Mouse (Mus musculus) left cerebral cortex, adult 18-20 months (tissue): ENCODE measurements around the gene Ctps2. TPM values are rescaled to one million over a fixed set of nuclear protein-coding genes. Genes with fewer than 3 reads are reported as not detected.
"Not testable (repeated sequence)": the region's sequence is repeated elsewhere in the genome, so short reads cannot be mapped to it uniquely, and the experiment has no call there.

Experiments
- DNase-seq, 2 experiments: peaks; one replicate each; pipeline ENCODE4 v3.0.0; 2021 to 2022; ENCODE audit warnings: low spot score in 2 of 2, mixed read lengths in 1 of 2
- long read RNA-seq, 2 experiments: library from polyadenylated mRNA; stranded (forward); transcript quantifications; one replicate each; pipeline ENCODE4 v2.0.0; 2021
- total RNA-seq, 2 experiments: library from RNA; stranded (reverse); gene quantifications; 2 replicates each; pipeline ENCODE4 v1.2.3; 2021

The Ctps2 gene
- 10 to 100 TPM; 67.9 to 71.6 TPM for total RNA-seq
- long read RNA-seq, experiment 1, transcript Ctps2-201 (19 exons, 3,353 nt), result minor isoform, 9 of 44 reads
- long read RNA-seq, experiment 1, transcript Ctps2-204 (19 exons, 3,099 nt), result major isoform, 12 of 44 reads
- long read RNA-seq, experiment 1, partial matches to known transcripts, result 11 of 44 reads
- long read RNA-seq, experiment 1, other reads (novel, unspliced or antisense), result 12 of 44 reads
- long read RNA-seq, experiment 2, transcript Ctps2-204 (19 exons, 3,099 nt), result major isoform, 6 of 22 reads
- long read RNA-seq, experiment 2, partial matches to known transcripts, result 2 of 22 reads
- long read RNA-seq, experiment 2, other reads (novel, unspliced or antisense), result 9 of 22 reads

GRCm38 (mm10) chrX:162900938-162901337 is at the start of gene Ctps2:
Gene Ctps2 (plus strand): TSS chrX:162901238.
- DNase-seq, result no peak

GRCm38 (mm10) chrX:162868294-162868965 is 32.6 kb upstream of the Ctps2 start:
- DNase-seq, result no peak

- DNase-seq, result peak in 1 of 2 experiments; percentile 8
Observed at GRCm38 (mm10) chrX:162871734-162872517, 29.1 kb upstream of the Ctps2 start.

GRCm38 (mm10) chrX:162873761-162874160 is 27.3 kb upstream of the Ctps2 start:
- DNase-seq, result no peak

GRCm38 (mm10) chrX:162878236-162878635 is 22.8 kb upstream of the Ctps2 start:
- DNase-seq, result no peak

GRCm38 (mm10) chrX:162887931-162888511 is 13.0 kb upstream of the Ctps2 start, which contains the start of gene Syap1:
Gene Syap1 (minus strand): TSS chrX:162888447.
- peak; percentile 70 to 76 for DNase-seq

GRCm38 (mm10) chrX:162888575-162889223 is 12.3 kb upstream of the Ctps2 start:
- DNase-seq, result not testable (repeated sequence)

- DNase-seq, result peak; percentile 21 to 33
Observed at GRCm38 (mm10) chrX:162901371-162902039, 467 bp downstream of the Ctps2 start.

- DNase-seq, result peak; percentile 28 to 51
Observed at GRCm38 (mm10) chrX:162902040-162902734, 1.1 kb downstream of the Ctps2 start.

GRCm38 (mm10) chrX:162907554-162907953 is 6.5 kb downstream of the Ctps2 start:
- no peak for DNase-seq

- peak; percentile 10 to 12 for DNase-seq
Observed at GRCm38 (mm10) chrX:162913651-162914050, 12.6 kb downstream of the Ctps2 start.

GRCm38 (mm10) chrX:162915697-162916096 is 14.7 kb downstream of the Ctps2 start:
- peak; percentile 52 to 54 for DNase-seq

GRCm38 (mm10) chrX:162921487-162922125 is 20.6 kb downstream of the Ctps2 start:
- no peak for DNase-seq

GRCm38 (mm10) chrX:162931467-162931866 is 30.4 kb downstream of the Ctps2 start:
- no peak for DNase-seq

- no peak for DNase-seq
Observed at GRCm38 (mm10) chrX:162942027-162942426, 41.0 kb downstream of the Ctps2 start.

- DNase-seq, result peak; percentile 5 to 46
Observed at GRCm38 (mm10) chrX:162949811-162950439, 48.9 kb downstream of the Ctps2 start.

- no peak for DNase-seq
Observed at GRCm38 (mm10) chrX:162957921-162958320, 56.9 kb downstream of the Ctps2 start.

GRCm38 (mm10) chrX:162963840-162964239 is 62.8 kb downstream of the Ctps2 start:
- DNase-seq, result no peak
